Comparison of ENCODE assay signal across 12 mouse cellular contexts in genomic region chr1:151087811-151088511, GRCm38 (mm10).
DNase-seq lines count a peak whose midpoint lies in the region; ATAC-seq lines count a peak whose summit lies in the region.
"Had no signal": no experiment of that assay in that cellular context is flagged by ENCODE, and none has a peak within 500 bp of the region (broad histone marks: within the 10 kb centered on the region; RNA-seq: fewer than 3 reads in every experiment).

No protein-coding gene starts in this region.

- 75% methylated on average over 14 of the region's 14 CpGs for WGBS in neural tube, embryonic 12.5 days

- no peak overlapping the region for H3K4me3 ChIP-seq in neural tube, embryonic 12.5 days
- H3K4me3 ChIP-seq: liver, embryonic 15.5 days had no signal

- intact Hi-C loops in heart, postnatal 14 days (cut with DNase I): no loop called here
- intact Hi-C loops in heart, postnatal 25 days (cut with DNase I): no loop called here

- no peaks in the 10 kb centered on the region for H3K27me3 ChIP-seq in neural tube, embryonic 12.5 days (replicated peaks)
- H3K27me3 ChIP-seq: liver, embryonic 15.5 days had no signal

- H3K9me3 ChIP-seq in neural tube, embryonic 12.5 days: no peaks in the 10 kb centered on the region
- H3K9me3 ChIP-seq: liver, embryonic 15.5 days had no signal

- no peaks in the 10 kb centered on the region for H3K36me3 ChIP-seq in neural tube, embryonic 12.5 days
- H3K36me3 ChIP-seq: liver, embryonic 15.5 days had no signal

- peak; percentile 90 for DNase-seq in heart, adult 11 months
- DNase-seq in heart, postnatal 14 days: no peak
- DNase-seq in neural tube, embryonic 10.5 days (ENCODE audit: extremely low spot score, low spot score): no peak
- DNase-seq in layer of hippocampus, postnatal 36 days: peak; percentile 69 to 73
- DNase-seq in gastrocnemius, adult 8-10 months (ENCODE audit: low spot score in 2 of 2): no peak
- no peak for DNase-seq in heart, postnatal 25 days (ENCODE audit: low spot score)
- DNase-seq: cerebellum, adult 9-11 months; heart, postnatal 36 days; kidney, postnatal 10 days had no signal

- no peak overlapping the region for H3K27ac ChIP-seq in neural tube, embryonic 12.5 days

- H3K4me1 ChIP-seq in neural tube, embryonic 12.5 days: peaks cover 7% of the 10 kb centered on the region

- H3K4me2 ChIP-seq in neural tube, embryonic 12.5 days (replicated peaks): no peak overlapping the region
- H3K4me2 ChIP-seq: liver, embryonic 15.5 days had no signal

- ATAC-seq in neural tube, embryonic 12.5 days (ENCODE audit: low FRiP score, low read depth): 0 out of 2 replicates have a peak, but pooled peaks have one; percentile 48
- no peak for ATAC-seq in megakaryocyte, adult 5-6 weeks (ENCODE audit: poor library complexity, severe bottlenecking)

- no peak overlapping the region for H3K9ac ChIP-seq in neural tube, embryonic 12.5 days
- H3K9ac ChIP-seq: liver, embryonic 15.5 days had no signal

Comparison
In these comparisons a context has a peak if more than half of its experiments do, and no peak if none do; other contexts are left out.
1. DNase-seq: peak in heart, adult 11 months (single experiment) and layer of hippocampus, postnatal 36 days (2 of 2); none in heart, postnatal 14 days (0 of 2), neural tube, embryonic 10.5 days (single experiment), gastrocnemius, adult 8-10 months (0 of 2) and heart, postnatal 25 days (single experiment).